Mouse (Mus musculus) neural tube, embryonic 13.5 days (tissue): ENCODE results near the gene Edil3. TPM values are rescaled to one million over a fixed set of nuclear protein-coding genes. Genes with fewer than 3 reads are reported as not detected.
"Not testable (repeated sequence)": the region's sequence is repeated elsewhere in the genome, so short reads cannot be mapped to it uniquely, and the experiment has no call there.

Experiments
- ATAC-seq: fragments of 200-750 bp; cut with Nextera tagmentation; 2 replicates; pipeline ENCODE4 v1.8.0; 2017; ENCODE audit warnings: low read depth, mild to moderate bottlenecking, moderate TSS enrichment, moderate library complexity
- H3K27ac ChIP-seq: fragments of 300-500 bp; sonication (generic); replicated peaks from 2 replicates; pipeline ENCODE4 v1.5.1; 2015; ENCODE audit warnings: moderate library complexity, mild to moderate bottlenecking, inconsistent platforms
- H3K27me3 ChIP-seq: fragments of 300-500 bp; sonication (generic); 2 replicates; pipeline ENCODE4 v1.6.1; 2015; ENCODE audit warnings: mild to moderate bottlenecking, inconsistent platforms
- H3K36me3 ChIP-seq: fragments of 300-500 bp; sonication (generic); 2 replicates; pipeline ENCODE4 v1.6.1; 2015; ENCODE audit warnings: mild to moderate bottlenecking, inconsistent platforms
- H3K4me1 ChIP-seq: fragments of 300-500 bp; sonication (generic); replicated peaks from 2 replicates; pipeline ENCODE4 v1.6.1; 2015; ENCODE audit warnings: inconsistent platforms
- H3K4me2 ChIP-seq: fragments of 300-500 bp; sonication (generic); 2 replicates; pipeline ENCODE4 v1.6.1; 2015; ENCODE audit warnings: inconsistent platforms, mild to moderate bottlenecking, moderate library complexity
- H3K4me3 ChIP-seq: fragments of 300-500 bp; sonication (generic); 2 replicates; pipeline ENCODE4 v1.5.1; 2015; ENCODE audit warnings: mild to moderate bottlenecking, inconsistent platforms
- H3K9ac ChIP-seq: fragments of 300-500 bp; sonication (generic); 2 replicates; pipeline ENCODE4 v1.6.1; 2015; ENCODE audit warnings: moderate library complexity, mild to moderate bottlenecking, inconsistent platforms
- H3K9me3 ChIP-seq: fragments of 300-500 bp; sonication (generic); 2 replicates; pipeline ENCODE4 v1.6.1; 2016; ENCODE audit warnings: inconsistent platforms
- WGBS: fragments of 180-500 bp; shearing (Covaris S2); methylation state at CpG from one replicate; pipeline ENCODE4 v1.1.7; 2015; 5-methylcytosine and 5-hydroxymethylcytosine counted together
- polyA plus RNA-seq: library from polyadenylated mRNA; unstranded; fragments of >200 nt; fragmentation: Nextera tagmentation; extraction: Ambion mirVana; gene quantifications from 2 replicates; pipeline ENCODE4 v1.2.1, GENCODE M21; 2015

Edil3 gene
- polyA plus RNA-seq, 1 experiment from 2014 or later: 63.7 TPM

DNA sequence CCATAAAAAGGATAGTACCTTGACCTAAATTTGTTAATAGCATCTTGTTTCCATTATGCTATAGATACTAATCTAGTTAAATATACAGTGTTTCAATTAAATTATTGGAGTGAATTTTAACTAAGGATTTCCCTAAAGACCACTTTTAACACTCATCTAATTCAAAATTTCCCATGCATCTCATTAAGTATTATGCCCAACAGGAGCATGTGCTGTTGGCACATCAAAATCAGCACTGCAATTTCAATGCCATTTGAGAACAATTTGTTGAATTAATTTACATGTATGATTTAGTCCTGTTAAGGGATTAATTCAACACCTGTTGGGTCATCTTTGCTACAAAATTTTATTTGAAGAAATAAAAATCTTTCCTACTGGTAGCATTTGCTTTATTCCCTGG lies 191.2 kb downstream of the Edil3 start:
- no peaks in the 10 kb centered on the region for H3K36me3 ChIP-seq
- no peak overlapping the region for H3K27ac ChIP-seq
- no peaks in the 10 kb centered on the region for H3K4me1 ChIP-seq
- H3K4me3 ChIP-seq: no peak overlapping the region
- ATAC-seq: peak; percentile 40
- H3K9me3 ChIP-seq: no peaks in the 10 kb centered on the region
- H3K4me2 ChIP-seq: no peak overlapping the region
- H3K27me3 ChIP-seq: no peaks in the 10 kb centered on the region
- H3K9ac ChIP-seq: no peak overlapping the region

DNA sequence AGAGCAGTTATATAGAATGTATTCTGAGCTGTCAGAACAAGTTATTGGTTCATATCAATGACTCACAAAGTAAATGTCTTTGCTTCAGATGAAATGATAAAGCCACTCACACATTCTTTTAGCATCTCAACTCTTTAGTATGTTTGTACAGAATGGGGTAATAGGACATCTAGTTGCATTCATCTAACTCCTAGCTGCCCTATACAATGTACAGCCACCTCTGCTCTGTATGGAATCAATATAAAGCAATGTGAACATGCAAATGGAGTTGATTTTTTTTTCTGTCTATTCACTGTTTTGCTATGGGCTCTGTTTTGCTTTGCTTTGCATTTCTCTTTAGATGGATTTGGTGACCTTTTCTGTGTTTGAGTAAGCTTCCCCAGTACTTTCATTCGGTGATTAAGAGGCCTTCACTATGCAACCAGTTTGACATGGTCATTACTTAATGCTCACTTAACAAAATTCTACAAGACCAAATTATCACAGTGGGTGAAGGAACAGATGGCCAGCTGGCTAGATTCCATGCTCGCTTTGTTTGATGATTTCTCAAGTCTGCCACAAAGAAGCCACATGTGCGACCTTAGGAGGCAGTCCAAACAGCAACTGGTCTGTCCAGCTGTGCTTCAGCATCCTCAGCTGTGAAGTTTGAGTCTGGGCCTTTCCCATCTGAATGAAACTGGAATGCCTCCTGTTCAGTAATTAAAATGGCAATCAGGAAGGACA lies 208.7 kb downstream of the Edil3 start:
- H3K27me3 ChIP-seq: no peaks in the 10 kb centered on the region
- no peak overlapping the region for H3K9ac ChIP-seq
- no peak overlapping the region for H3K4me3 ChIP-seq
- H3K9me3 ChIP-seq: no peaks in the 10 kb centered on the region
- ATAC-seq: no peak
- no peak overlapping the region for H3K27ac ChIP-seq
- H3K4me2 ChIP-seq: no peak overlapping the region
- no peaks in the 10 kb centered on the region for H3K4me1 ChIP-seq
- WGBS: 32% methylated on average over 3 of the region's 3 CpGs
- no peaks in the 10 kb centered on the region for H3K36me3 ChIP-seq

DNA sequence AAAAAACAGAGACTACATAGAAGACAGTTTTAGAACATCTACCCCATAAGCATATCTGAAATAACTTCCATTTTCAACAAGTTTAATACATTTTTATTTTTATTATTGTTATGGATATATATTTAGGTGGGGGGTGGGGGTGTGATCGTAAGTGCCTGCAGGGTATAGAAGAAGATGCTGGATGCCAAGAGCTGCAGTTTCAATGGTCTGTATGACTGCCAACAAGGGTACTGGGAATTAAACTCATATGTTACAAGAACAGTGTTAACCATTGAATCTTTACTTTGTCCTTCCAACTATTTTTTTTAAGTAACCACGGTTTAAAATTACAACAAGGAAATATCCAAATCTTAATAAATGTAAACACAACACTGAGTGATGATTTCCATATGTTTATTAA lies 214.4 kb downstream of the Edil3 start:
- Histone ChIP-seq H3K9ac (no peak overlapping the region), H3K27ac (no peak overlapping the region), H3K27me3 (no peaks in the 10 kb centered on the region), H3K36me3 (no peaks in the 10 kb centered on the region), H3K9me3 (no peaks in the 10 kb centered on the region), H3K4me3 (no peak overlapping the region), H3K4me1 (no peaks in the 10 kb centered on the region), H3K4me2 (no peak overlapping the region)
- no peak for ATAC-seq
- WGBS: 80% methylated on average over 2 of the region's 2 CpGs

DNA sequence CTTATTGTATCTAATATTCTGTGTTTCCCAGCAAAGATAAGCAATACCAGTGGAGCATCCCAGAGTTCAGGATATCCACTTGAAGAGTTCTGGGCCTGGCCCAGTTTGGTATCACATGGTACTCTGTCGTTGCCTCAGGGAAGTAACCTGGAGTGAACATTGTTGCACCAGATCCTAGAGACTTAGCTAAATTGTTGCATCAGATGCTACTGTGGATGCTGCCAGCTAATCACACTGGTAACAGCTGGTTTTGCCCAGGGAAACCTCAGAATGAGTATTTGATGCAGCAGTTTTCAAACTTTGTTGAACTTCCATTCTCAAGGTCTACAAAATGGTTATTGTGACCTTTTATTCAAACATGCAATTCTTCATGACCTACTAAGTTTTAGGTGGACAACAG lies 220.2 kb downstream of the Edil3 start:
- H3K4me2 ChIP-seq: no peak overlapping the region
- ATAC-seq: no peak
- 90% methylated on average over 1 of the region's 1 CpGs for WGBS
- no peak overlapping the region for H3K4me3 ChIP-seq
- H3K36me3 ChIP-seq: no peaks in the 10 kb centered on the region
- H3K27me3 ChIP-seq: no peaks in the 10 kb centered on the region
- no peak overlapping the region for H3K9ac ChIP-seq
- H3K4me1 ChIP-seq: no peaks in the 10 kb centered on the region
- no peak overlapping the region for H3K27ac ChIP-seq
- no peaks in the 10 kb centered on the region for H3K9me3 ChIP-seq

DNA sequence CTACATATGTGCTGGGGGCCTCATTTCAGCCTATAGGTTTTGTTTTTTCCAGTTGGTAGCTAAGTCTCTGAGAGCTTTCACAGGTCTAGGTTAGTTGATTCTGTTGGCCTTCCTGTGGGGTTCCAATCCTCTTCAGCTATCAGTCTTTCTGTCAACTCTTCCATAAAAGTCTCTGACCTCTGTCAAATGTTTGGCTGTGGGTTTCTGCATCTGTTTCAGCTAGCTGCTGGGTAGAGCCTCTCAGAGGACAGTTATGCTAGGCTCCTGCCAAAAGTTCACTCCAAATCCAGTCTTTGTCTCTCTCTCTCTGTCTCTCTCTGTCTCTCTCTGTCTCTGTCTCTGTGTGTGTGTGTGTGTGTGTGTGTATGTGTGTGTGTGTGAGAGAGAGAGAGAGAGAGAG lies 248.9 kb downstream of the Edil3 start:
- not testable (repeated sequence) for H3K27ac ChIP-seq, H3K4me3 ChIP-seq

DNA sequence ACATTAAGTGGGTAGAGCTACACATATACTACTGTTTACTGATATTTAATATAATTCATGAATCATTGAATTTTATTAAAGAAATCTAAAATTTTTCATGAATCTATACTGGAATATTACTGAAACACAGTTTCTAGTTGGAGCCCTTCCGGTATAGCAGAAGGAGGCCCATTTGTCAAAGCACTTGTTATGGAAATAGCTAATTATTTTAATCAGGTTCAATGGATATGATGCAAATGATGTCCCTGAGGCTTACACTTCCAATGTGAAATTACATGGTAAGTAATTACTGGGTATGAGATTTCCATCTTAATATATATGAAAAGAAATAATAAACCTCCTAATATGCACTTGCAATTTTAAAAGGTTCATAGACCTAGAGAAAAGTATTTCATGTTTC lies 254.9 kb downstream of the Edil3 start:
- WGBS: 67% methylated on average over 1 of the region's 1 CpGs
- no peak for ATAC-seq
- no peak overlapping the region for H3K4me2 ChIP-seq

More for the DNA sequence above, 248.9 kb downstream of the Edil3 start:
- not testable (repeated sequence) for H3K27me3 ChIP-seq, H3K9me3 ChIP-seq, H3K9ac ChIP-seq, H3K4me1 ChIP-seq, H3K36me3 ChIP-seq, H3K4me2 ChIP-seq, ATAC-seq

DNA sequence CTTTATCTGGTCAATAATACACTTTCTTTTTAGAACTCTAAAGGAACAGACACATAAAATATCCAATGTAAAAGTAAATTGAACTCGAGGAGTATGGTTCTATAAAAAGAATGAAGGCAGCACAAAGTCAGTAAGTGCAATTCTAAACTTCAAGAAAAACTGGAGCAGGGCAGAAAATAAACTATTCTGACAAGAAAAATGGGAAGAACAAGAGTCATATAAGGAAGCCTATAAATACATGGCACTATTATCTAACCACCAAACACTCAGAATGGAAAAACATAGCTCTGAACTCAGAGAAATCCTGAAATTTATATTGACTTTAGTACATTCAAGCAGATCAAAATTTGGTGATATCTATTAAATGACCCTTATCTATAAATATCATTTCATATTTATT lies 284.6 kb downstream of the Edil3 start:
- Histone ChIP-seq H3K4me3 (no peak overlapping the region), H3K4me2 (no peak overlapping the region), H3K9ac (no peak overlapping the region), H3K27ac (no peak overlapping the region), H3K9me3 (no peaks in the 10 kb centered on the region), H3K36me3 (no peaks in the 10 kb centered on the region), H3K4me1 (no peaks in the 10 kb centered on the region), H3K27me3 (no peaks in the 10 kb centered on the region)
- ATAC-seq: no peak
- WGBS: 58% methylated on average over 1 of the region's 1 CpGs

More for the DNA sequence above, 254.9 kb downstream of the Edil3 start:
- Histone ChIP-seq H3K9me3 (no peaks in the 10 kb centered on the region), H3K9ac (no peak overlapping the region), H3K36me3 (no peaks in the 10 kb centered on the region), H3K27ac (no peak overlapping the region), H3K4me3 (no peak overlapping the region), H3K27me3 (no peaks in the 10 kb centered on the region), H3K4me1 (no peaks in the 10 kb centered on the region)

DNA sequence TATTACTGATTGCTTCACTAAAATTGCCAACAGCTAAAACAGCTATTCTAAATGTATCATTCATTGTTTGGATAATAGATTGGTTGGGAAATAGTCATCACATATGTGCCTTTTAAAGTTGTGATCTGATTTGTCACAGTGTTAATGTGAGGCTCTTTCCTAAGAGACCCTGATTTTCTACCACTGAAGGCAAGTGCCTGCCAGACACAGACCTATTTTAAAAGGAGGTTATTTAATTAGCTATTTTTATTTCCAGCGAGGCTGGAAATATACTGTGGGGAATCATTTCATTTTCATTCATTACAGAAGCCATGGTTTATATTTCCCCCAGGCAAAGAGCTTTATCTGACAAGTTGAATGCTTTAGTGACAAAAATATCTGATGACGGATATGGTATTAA lies 296.3 kb downstream of the Edil3 start:
- H3K27ac ChIP-seq: no peak overlapping the region
- 0 out of 2 replicates have a peak, but pooled peaks have one; percentile 44 for ATAC-seq
- no peaks in the 10 kb centered on the region for H3K27me3 ChIP-seq
- H3K9ac ChIP-seq: no peak overlapping the region
- peaks cover 12% of the 10 kb centered on the region for H3K4me1 ChIP-seq
- WGBS: 42% methylated on average over 2 of the region's 2 CpGs
- H3K36me3 ChIP-seq: no peaks in the 10 kb centered on the region
- H3K4me2 ChIP-seq: no peak overlapping the region
- no peaks in the 10 kb centered on the region for H3K9me3 ChIP-seq
- no peak overlapping the region for H3K4me3 ChIP-seq

DNA sequence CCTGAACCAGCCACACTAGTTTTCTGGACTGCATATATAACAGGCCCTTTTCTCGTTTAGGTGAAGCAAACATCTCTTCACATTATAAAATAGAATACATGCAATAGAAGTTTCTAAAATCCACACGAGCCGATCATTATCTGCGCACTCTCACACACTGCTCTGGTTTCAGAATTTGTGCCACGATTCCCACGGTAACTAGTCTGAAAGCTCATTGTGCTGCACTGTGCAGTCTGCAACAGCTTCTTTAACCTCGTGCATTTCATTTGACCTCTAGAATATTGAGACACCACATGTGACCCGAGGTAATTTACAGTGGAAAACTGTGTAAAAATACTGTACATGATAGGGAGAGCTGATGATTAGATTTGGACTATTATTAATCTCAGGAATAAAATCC lies 298.5 kb downstream of the Edil3 start:
- H3K27me3 ChIP-seq: no peaks in the 10 kb centered on the region
- H3K4me1 ChIP-seq: peaks cover 12% of the 10 kb centered on the region
- H3K36me3 ChIP-seq: no peaks in the 10 kb centered on the region
- no peak overlapping the region for H3K27ac ChIP-seq
- 66% methylated on average over 8 of the region's 8 CpGs for WGBS
- no peak overlapping the region for H3K4me3 ChIP-seq
- no peak overlapping the region for H3K9ac ChIP-seq
- H3K9me3 ChIP-seq: no peaks in the 10 kb centered on the region
- no peak; the same call in 1 of the 2 replicates for ATAC-seq
- no peak overlapping the region for H3K4me2 ChIP-seq

DNA sequence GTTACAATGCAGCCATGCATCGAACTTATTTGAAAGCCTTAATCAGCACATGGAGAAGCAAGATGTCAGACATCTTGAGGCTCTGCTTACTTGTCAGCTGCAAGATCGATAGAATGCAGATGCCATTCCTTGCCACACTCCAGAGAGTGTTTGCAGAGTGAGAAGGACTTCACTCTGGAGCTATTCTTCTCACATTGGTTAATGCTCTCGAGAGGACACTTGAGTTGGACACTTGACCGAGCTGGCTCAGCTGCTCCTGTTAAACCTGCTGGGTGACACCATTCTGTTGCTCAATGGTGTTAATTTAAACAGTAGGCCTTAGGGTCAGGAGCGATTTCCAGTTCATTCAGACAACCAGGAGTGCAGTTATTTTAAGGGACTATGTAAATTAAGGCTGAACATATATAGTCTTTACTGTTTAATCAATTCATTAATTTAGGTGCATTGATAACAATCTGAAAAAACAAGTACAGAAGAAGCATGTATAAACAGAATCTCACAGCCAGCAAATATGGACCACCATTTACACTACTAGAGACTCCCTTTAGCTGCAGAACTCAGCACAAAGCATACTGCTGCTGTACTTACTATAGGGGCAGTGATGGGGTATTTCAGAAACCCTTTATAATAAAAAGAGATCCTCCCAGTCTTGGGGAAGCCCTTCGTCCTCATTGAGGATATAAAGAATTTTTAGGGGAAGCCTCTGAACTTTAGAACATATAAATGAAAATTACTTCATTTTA lies 301.4 kb downstream of the Edil3 start:
- peaks cover 12% of the 10 kb centered on the region for H3K4me1 ChIP-seq
- no peaks in the 10 kb centered on the region for H3K36me3 ChIP-seq
- ATAC-seq: peak; percentile 40; the same call in 1 of the 2 replicates
- no peak overlapping the region for H3K9ac ChIP-seq
- no peaks in the 10 kb centered on the region for H3K9me3 ChIP-seq
- no peak overlapping the region for H3K4me2 ChIP-seq
- H3K27ac ChIP-seq: peak overlapping the region; percentile 28
- WGBS: 79% methylated on average over 6 of the region's 6 CpGs
- H3K27me3 ChIP-seq: no peaks in the 10 kb centered on the region
- H3K4me3 ChIP-seq: no peak overlapping the region

DNA sequence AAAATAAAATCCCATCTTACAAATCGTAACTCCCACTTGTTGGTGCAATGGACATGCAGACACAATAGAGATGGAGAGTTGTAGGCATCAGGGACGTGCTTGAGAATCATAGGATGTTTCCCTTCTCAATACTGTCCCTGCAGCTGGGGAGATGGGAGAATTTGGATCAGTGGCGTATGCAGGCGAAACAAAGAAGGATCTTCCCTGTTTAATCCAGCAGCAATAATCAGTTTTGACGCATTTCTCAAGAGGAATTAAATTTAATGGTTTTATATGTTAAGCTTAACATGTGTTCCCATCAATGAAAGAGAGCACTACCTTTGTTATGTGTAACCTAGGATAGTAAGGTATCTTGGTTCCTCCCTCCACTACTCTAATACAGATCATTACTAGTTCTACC lies 302.1 kb downstream of the Edil3 start:
- no peaks in the 10 kb centered on the region for H3K36me3 ChIP-seq
- no peak overlapping the region for H3K4me3 ChIP-seq
- H3K4me2 ChIP-seq: no peak overlapping the region
- H3K9me3 ChIP-seq: no peaks in the 10 kb centered on the region
- no peak overlapping the region for H3K9ac ChIP-seq
- 89% methylated on average over 5 of the region's 5 CpGs for WGBS
- no peak for ATAC-seq
- no peaks in the 10 kb centered on the region for H3K27me3 ChIP-seq
- no peak overlapping the region for H3K27ac ChIP-seq
- H3K4me1 ChIP-seq: peaks cover 12% of the 10 kb centered on the region

DNA sequence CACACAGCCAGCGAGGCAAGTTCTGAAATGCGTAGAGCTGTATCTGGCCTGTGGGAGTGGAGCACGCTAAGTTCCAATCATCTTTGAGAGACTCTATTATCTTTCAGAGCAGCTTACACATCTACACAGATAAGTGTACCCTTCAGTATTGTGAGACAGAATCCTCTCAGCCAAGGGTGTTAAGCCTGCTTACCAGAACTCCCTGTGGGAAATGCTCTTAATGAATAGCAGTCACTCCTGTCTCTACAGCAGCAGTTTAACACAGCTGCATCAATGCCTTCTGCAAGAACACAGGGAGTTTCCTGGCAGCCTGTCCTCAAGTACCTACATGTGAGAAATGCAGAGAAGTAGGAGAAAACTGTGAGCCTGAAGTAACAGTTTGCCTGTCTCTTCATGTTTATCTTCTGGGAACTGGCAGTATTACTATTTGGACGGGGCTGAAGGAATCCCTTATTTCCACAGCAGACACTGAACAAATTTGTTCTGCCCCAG lies 324.8 kb downstream of the Edil3 start:
- H3K4me1 ChIP-seq: no peaks in the 10 kb centered on the region; the same call in 1 of the 2 replicates
- H3K9me3 ChIP-seq: no peaks in the 10 kb centered on the region
- H3K27ac ChIP-seq: no peak overlapping the region
- WGBS: 62% methylated on average over 4 of the region's 4 CpGs
- ATAC-seq: no peak
- H3K4me2 ChIP-seq: no peak overlapping the region
- no peak overlapping the region for H3K4me3 ChIP-seq
- H3K36me3 ChIP-seq: no peaks in the 10 kb centered on the region
- no peak overlapping the region for H3K9ac ChIP-seq
- H3K27me3 ChIP-seq: no peaks in the 10 kb centered on the region
